Mouse (Mus musculus): ENCODE data around the gene Zfp263.

DNA sequence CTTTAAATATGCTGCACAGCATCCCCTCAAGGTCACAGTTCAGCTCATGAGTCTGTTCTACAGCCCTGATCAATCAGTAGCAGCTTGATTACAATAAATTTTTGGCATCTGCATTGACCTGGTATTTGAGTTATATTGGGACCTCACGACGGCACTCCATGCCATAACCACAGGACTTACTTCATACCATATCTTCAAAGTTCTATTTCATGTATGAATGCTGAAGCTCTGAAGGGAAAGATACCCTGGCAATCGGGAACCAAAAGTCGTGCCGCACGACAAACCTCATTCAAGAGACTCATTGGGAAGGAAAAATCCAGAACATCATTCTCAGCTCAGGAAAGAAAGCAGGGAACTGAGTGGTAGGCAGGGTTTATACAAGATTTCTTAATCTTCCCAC is 1.4 kb upstream of the Zfp263 start:
- TF ChIP-seq USF1 (IDR thresholded peaks at IDR 0.05; ENCODE audit: low read depth): no peak
- TF ChIP-seq POLR2A (IDR thresholded peaks at IDR 0.05; ENCODE audit: insufficient read length, low read depth): no peak
